Mouse (Mus musculus) ovary, postnatal 14 days (tissue): ENCODE data around the gene Tgfb2.
A peak's percentile ranks its signal among the peaks of the same experiment; 100 is the strongest.

Source experiments
- DNase-seq: peaks from one replicate; pipeline ENCODE4 v3.0.0; 2022; ENCODE audit warnings: low spot score

Gene Tgfb2

GRCm38 (mm10) chr1:186656201-186656600 lies 49.6 kb downstream of the Tgfb2 start:
- DNase-seq: no peak

DNA sequence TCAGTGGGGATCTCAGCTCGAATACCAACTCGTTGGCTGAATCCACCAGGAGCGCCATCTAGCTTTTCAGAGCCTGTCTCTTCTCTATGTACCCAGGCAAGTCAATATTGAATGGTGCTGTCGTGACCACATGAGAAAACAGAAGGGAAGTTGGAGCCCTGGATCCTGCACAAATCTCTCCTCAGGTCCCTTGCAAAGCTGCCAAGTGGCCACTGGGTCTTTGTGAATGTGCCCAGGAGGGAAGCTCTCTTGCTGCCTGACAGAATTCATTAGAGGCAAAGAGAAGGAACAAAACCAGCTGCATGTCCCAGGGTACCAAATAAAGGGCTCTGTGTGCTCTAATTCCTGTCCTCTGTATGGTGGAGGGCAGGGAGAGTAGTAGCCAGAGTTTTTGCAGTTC lies 50.7 kb downstream of the Tgfb2 start:
- no peak for DNase-seq

GRCm38 (mm10) chr1:186652208-186652607 lies 53.6 kb downstream of the Tgfb2 start:
- DNase-seq: no peak

DNA sequence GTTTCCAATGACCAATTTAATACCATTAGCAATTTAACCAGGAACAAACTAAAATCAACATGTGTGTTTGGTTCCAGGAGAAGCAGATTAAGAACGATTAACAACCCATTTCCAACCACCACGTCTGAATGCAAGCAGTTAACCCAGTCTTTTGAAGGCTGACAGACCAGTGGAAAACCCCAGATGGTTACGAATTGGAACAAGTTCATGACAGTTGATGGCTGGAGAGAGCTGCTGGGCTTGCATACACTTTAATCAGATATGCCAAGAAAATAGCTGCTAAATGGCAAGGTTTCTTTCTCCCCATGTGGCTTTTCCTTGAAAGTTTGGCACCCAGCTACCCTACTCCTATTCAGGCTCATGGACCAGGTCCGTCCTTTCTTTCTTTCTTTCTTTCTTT lies 55.8 kb downstream of the Tgfb2 start:
- no peak for DNase-seq

DNA sequence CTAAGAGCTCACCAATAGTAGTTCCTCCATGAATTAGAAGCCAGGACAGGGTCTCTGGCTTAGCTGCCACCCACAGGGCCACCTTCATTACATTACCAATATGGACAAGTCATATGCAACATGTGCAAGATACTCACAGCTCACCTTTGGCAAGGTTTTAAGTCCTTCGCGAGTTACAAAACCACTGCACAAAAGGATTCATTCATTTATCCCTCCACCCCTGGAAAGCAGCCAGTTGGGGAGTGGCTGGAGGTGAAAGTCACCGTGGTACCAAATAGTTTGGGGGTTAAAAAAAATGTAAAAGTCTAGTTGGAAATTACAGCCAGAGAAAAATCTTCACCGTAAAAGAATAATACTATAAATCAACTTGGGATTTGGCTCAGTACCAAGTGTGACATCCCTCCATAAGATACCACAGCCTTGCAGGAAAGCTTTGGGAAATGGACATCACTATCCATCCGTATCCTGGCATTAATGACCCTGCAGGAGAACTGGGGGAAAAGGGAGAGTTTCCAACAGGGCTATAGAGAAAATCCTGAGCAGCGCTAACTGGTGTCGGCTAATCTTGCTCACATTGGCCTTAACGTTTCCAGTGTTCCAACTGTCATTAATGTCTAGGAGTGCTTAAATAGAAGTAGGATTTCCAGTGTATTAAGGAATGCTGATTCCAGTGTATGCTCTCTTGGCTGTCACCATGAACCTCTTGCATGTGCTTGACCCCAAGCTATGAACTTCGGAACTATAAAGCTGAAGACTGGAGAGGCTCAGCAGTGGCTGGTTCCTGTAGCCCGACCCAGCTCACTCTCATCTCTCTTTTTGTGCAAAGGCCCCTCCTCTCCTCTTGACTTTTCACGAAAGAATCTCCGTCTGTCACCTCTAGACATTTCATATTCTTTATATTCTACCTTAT lies 68.2 kb downstream of the Tgfb2 start:
- DNase-seq: no peak

DNA sequence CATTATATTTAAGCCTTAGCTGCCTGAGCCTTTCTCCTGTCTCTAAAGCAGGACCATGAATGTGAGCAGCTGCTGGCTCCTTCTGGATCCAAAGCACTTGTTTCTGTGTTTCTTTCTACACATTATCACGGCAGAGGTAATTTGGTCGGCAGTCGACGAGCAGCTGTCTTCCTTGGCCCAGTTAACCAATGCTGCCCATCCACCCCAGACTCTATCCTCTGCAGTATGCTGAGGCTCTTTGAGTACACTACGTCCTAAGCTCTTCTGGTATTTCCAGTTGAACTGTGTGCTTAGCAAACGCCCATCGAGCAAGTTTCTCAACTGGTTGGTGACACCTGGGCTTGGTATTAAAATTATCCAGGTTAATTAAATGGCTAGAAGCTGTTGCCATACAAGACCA lies 70.7 kb downstream of the Tgfb2 start:
- no peak for DNase-seq

- DNase-seq: no peak
These were observed 74.3 kb downstream of the Tgfb2 start for GRCm38 (mm10) chr1:186631457-186631856.

- DNase-seq: no peak
These were observed 74.8 kb downstream of the Tgfb2 start for GRCm38 (mm10) chr1:186630971-186631370.

DNA sequence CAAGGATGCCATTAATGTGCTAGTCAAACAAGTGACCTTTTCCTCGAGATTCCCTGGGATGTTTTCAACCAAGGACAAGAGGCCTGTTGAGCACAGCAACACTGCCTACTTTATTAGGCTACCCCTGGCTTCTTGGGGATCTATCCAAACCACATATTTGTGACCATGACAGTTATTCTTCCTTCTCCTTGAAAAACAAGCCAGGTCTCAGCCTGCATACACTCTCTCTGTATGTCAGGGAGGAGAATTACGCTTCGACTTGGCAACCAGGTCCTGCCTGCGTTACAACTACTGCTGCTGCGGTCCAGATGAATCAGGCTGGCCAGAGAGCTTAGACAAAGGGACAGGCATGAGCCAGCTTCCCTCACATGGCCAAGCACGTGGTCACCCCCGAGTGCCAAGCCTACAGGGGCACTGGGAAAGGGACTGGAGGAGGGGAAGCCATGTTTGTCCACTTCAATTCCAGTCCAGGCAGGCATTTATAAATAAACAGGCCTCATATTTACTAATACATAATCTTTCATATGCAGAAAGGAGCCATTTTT lies 78.3 kb downstream of the Tgfb2 start:
- peak; percentile 27 for DNase-seq

DNA sequence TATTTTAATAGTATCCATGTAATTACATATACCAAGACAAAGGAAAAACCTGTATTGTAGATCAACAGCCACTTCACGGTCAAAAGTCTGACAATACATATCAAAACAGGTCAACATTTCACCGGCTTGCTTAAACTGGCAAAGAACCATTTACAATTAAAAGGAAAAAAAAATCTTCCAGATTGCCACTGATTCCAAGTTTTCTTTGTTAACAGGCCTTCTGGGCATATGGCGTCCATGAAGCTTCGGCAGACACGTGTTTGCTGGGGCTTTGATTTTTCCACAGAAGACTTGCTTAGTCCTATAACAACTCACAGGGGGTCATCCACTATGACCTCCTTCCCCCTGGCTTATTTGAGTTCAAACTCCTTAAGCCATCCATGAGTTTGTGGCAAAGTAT lies 81.3 kb downstream of the Tgfb2 start:
- DNase-seq: no peak

- no peak for DNase-seq
These were observed 84.0 kb downstream of the Tgfb2 start for GRCm38 (mm10) chr1:186621812-186622211.

DNA sequence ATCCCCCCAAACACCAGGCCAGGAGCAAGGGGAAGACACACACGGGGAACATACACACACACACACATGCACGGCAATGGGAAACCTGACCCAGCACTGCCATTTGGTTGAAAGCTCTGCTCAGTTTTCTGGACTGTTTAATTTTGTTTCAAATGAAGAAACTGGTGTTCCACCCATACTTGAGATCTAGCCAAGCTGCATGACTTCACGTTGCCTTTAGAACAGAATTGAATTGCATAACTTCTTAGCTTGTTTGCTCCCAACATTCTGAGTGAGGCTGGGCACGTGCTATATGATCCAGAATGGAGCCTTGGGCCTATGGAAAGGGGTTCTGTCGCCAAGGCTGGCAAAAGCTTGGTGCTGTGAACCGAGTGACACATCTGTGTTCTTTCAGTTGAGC lies 87.5 kb downstream of the Tgfb2 start:
- no peak for DNase-seq

DNA sequence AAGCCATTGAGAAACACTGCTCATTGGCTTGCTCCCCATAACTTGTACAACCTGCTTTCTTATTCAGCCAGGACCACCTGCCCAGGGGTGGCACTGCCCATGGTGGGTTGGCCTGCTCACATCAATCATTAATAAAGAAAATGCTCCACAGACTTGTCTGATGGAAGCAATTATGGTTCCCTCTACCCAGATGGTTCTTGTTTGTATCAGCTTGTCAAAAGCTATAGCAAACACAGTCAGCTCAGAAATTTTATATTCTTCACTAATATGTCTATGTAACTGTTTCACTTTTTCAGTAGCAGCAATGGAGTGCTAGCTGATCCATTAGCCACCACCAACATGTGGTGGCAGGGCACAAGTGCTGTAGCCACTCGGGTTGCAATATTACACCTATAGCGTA lies 94.4 kb downstream of the Tgfb2 start:
- no peak for DNase-seq

GRCm38 (mm10) chr1:186610481-186610880 lies 95.3 kb downstream of the Tgfb2 start:
- DNase-seq: no peak

GRCm38 (mm10) chr1:186609793-186610233 lies 96.0 kb downstream of the Tgfb2 start:
- peak; percentile 19 for DNase-seq

GRCm38 (mm10) chr1:186608116-186608515 lies 97.7 kb downstream of the Tgfb2 start:
- DNase-seq: no peak

GRCm38 (mm10) chr1:186605635-186606034 lies 100.2 kb downstream of the Tgfb2 start:
- no peak for DNase-seq

DNA sequence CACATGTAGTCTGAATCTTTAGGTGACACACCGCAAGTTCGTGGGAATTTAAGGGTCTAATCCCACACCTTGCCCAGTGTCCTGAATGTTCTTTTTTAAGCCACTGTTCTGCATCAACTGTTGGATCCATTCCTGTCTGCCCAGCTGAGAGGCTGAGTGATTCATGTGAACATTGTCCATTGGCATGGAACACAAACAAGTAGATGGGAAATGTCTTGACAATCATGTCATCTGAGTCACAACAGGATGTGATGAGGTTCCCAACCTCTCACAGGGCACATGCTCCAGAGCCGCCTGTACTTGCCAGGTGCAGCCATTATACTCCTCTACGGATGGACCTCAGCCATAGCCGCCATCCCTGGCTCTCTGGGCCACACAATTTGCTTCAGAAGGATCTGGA lies 101.7 kb downstream of the Tgfb2 start:
- no peak for DNase-seq

DNA sequence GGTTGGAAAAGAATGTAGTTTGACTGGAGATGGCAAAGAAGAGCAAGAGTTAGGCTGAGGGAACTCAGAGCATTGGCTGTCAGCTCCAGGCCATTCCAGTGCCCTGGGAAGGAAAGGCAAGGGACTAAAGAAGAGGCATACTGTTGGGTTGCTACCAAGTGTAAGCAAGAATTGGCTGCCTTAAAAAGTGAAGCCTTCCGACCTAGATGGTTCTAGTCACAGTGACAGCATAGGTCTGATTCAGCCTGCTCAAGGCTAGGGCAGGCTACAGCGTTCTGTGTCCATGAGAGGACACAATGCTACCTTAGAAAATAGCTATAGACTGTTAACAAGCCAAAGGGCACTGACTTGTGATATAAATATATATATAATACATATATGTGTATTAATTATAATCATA lies 117.6 kb downstream of the Tgfb2 start:
- DNase-seq: no peak

GRCm38 (mm10) chr1:186587065-186587804 lies 118.6 kb downstream of the Tgfb2 start:
- no peak for DNase-seq

DNA sequence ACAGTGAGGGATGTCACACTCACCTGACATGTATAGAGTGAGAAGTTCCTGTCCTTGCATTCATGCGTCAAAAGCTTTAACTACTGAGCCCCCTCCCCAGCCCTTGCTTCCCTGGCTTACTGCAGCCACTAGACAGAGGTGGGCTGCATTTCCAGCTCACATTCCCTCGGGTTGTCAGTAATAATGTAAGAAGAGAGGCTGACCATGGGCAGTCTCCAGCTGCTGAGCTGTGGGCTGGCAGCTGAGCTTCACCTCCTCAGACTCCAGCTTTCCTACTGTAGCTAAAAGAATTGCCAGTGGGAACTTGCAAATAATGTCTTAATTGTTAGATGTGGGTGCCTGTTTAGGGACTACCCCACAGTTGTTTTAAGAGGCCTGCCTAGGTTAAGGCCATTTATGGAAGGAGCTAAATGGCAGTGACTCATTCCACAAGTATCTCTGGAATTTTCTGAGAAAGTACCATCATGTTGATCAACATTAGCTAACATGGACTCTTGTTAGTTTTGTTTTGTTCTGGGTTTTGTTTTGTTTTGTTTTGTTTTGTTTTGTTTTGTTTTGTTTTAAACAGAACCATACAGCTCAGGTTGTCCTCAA lies 120.1 kb downstream of the Tgfb2 start:
- DNase-seq: no peak

DNA sequence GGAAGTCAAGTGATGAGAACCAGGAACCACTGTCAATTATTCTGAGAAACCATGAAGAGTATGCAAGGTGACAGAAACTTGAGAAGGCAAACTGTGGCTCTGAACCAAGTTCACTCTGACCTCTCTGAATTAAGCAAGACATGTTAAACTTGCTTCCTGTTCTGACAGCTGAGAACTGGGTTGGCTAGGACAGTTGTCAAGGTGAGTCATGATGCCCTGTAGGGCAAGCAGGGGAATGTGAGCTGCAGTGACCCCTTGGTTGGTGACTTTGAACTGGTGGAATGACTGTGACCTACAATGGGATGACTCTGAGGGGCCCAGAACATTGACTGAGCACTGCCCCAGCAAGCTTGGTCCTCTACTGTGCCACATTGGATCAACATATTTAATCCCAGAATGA lies 121.9 kb downstream of the Tgfb2 start:
- no peak for DNase-seq

DNA sequence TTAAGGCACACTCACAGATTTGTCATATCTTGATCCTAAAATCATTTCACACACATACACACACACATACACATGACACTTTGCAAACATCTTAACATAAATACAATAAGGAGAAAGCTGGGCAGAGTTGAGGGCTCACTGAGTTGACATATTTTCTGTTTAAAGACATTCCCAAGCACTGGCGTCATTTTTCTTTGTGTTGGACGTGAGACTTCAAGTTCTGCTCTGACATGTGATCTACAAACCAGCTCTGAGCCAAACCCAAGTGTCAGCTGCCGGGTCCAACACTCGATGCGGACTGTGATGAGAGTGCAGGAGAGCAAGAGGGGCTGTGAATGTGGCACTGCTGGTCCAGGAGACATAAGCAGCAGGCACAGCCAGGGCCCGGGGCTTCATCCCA lies 123.7 kb downstream of the Tgfb2 start:
- DNase-seq: no peak
